Mouse (Mus musculus): ENCODE results near the gene Ear14.
"Not testable (repeated sequence)": the region's sequence is repeated elsewhere in the genome, so short reads cannot be mapped to it uniquely, and the experiment has no call there.

DNA sequence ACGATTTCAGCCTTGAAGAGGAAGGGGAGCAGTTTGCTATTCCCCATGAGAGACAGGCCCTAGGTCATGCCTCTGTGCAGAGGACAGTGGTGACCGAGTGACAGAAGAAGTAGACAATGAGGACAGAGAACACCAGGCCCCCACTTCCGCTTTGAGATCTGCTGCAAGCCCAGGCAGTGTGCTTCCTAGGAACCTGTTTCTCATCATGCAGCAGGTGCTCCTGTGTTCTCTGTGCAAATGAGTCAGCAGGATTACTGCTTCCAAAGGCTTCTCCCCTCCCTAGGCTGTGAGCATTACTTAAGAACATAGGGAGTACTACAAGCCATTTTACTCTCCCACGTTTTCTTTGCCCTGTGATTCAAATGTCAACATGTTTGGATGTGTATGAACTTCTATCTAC lies 26.5 kb downstream of the Ear14 start:
- not testable (repeated sequence) for TF ChIP-seq POLR2A (IDR thresholded peaks at IDR 0.05; ENCODE audit: control insufficient read depth, low read depth, low read length); CTCF (IDR thresholded peaks at IDR 0.05; ENCODE audit: control insufficient read depth, insufficient read depth, insufficient replicate concordance, low read depth, low read length)

Measured in testis, adult 2 months (tissue).